In genomic region chr7:28955295-28955897, GRCm38 (mm10) we compare ENCODE assay signal across 10 mouse cellular contexts. TPM values are rescaled to one million over a fixed set of nuclear protein-coding genes. Genes with fewer than 3 reads are reported as not detected.
DNase-seq lines count a peak whose midpoint lies in the region; ATAC-seq and TF ChIP-seq lines count a peak whose summit lies in the region.
"Had no signal": no experiment of that assay in that cellular context is flagged by ENCODE, and none has a peak within 500 bp of the region (broad histone marks: within the 10 kb centered on the region; RNA-seq: fewer than 3 reads in every experiment).

No protein-coding gene starts in this region.

- TF ChIP-seq CTCF in hindbrain, postnatal 0 days (IDR thresholded peaks at IDR 0.05; ENCODE audit: low read depth), result no peak

- peak overlapping the region; percentile 16 for H3K4me2 ChIP-seq in heart, embryonic 13.5 days
- H3K4me2 ChIP-seq in midbrain, embryonic 16.5 days (ENCODE audit: low read length), result no peak overlapping the region
- no peak overlapping the region for H3K4me2 ChIP-seq in hindbrain, postnatal 0 days (ENCODE audit: low read depth, low read length)
- H3K4me2 ChIP-seq in stomach, embryonic 16.5 days (ENCODE audit: low read depth, low read length), result no peak overlapping the region
- H3K4me2 ChIP-seq: midbrain, embryonic 12.5 days had no signal

- peak overlapping the region; percentile 99 for H3K27ac ChIP-seq in heart, embryonic 13.5 days (replicated peaks)
- peak overlapping the region; percentile 34 for H3K27ac ChIP-seq in midbrain, embryonic 10.5 days (replicated peaks)
- H3K27ac ChIP-seq in midbrain, embryonic 16.5 days (ENCODE audit: low read length), result no peak overlapping the region
- H3K27ac ChIP-seq in hindbrain, postnatal 0 days, result peak overlapping the region; percentile 26; the same call in 1 of the 2 replicates
- peak overlapping the region; percentile 2 for H3K27ac ChIP-seq in stomach, embryonic 16.5 days (ENCODE audit: low read length)
- H3K27ac ChIP-seq: midbrain, embryonic 12.5 days had no signal

- H3K4me3 ChIP-seq in heart, embryonic 13.5 days, result no peak overlapping the region
- no peak overlapping the region for H3K4me3 ChIP-seq in midbrain, embryonic 10.5 days
- no peak overlapping the region for H3K4me3 ChIP-seq in midbrain, embryonic 16.5 days (ENCODE audit: low read depth, low read length)
- H3K4me3 ChIP-seq in hindbrain, postnatal 0 days (ENCODE audit: low read length), result no peak overlapping the region
- H3K4me3 ChIP-seq in stomach, embryonic 16.5 days (replicated peaks; ENCODE audit: low read length), result no peak overlapping the region
- H3K4me3 ChIP-seq: midbrain, embryonic 12.5 days had no signal

- H3K4me1 ChIP-seq in heart, embryonic 13.5 days, result peaks cover 100% of the 10 kb centered on the region
- peaks cover 84% of the 10 kb centered on the region for H3K4me1 ChIP-seq in midbrain, embryonic 10.5 days
- peaks cover 30% of the 10 kb centered on the region for H3K4me1 ChIP-seq in midbrain, embryonic 16.5 days (ENCODE audit: control insufficient read depth, insufficient read depth, low read length)
- H3K4me1 ChIP-seq in hindbrain, postnatal 0 days (ENCODE audit: insufficient read depth, low read length), result peaks cover 26% of the 10 kb centered on the region
- peaks cover 84% of the 10 kb centered on the region for H3K4me1 ChIP-seq in stomach, embryonic 16.5 days (ENCODE audit: control insufficient read depth, insufficient read depth, low read length)

- no peak for DNase-seq in heart, postnatal 36 days
- no peak for DNase-seq in midbrain, embryonic 10.5 days (ENCODE audit: low spot score)
- peak; percentile 52 for DNase-seq in hindbrain, postnatal 0 days (ENCODE audit: low spot score)
- DNase-seq in layer of hippocampus, postnatal 10 days (ENCODE audit: low spot score in 2 of 2), result no peak
- no peak for DNase-seq in adrenal gland, adult 18-20 months (ENCODE audit: low spot score in 2 of 2)
- DNase-seq: kidney, postnatal 4 days had no signal

- H3K9ac ChIP-seq in heart, embryonic 13.5 days, result peak overlapping the region; percentile 61
- H3K9ac ChIP-seq in midbrain, embryonic 16.5 days (ENCODE audit: low read depth, low read length), result no peak overlapping the region
- H3K9ac ChIP-seq in hindbrain, postnatal 0 days (replicated peaks; ENCODE audit: low read length), result no peak overlapping the region
- no peak overlapping the region for H3K9ac ChIP-seq in stomach, embryonic 16.5 days (ENCODE audit: low read length)
- H3K9ac ChIP-seq: midbrain, embryonic 12.5 days had no signal

- WGBS in heart, embryonic 13.5 days, result 36% methylated on average over 5 of the region's 5 CpGs
- WGBS in midbrain, embryonic 10.5 days, result 71% methylated on average over 5 of the region's 5 CpGs
- WGBS in midbrain, embryonic 16.5 days, result 48% methylated on average over 5 of the region's 5 CpGs
- WGBS in hindbrain, postnatal 0 days, result 27% methylated on average over 5 of the region's 5 CpGs
- WGBS in stomach, embryonic 16.5 days, result 44% methylated on average over 5 of the region's 5 CpGs

- H3K27me3 ChIP-seq in heart, embryonic 13.5 days (replicated peaks), result no peaks in the 10 kb centered on the region
- H3K27me3 ChIP-seq in midbrain, embryonic 10.5 days (ENCODE audit: low read depth, poor library complexity, severe bottlenecking), result no peaks in the 10 kb centered on the region
- H3K27me3 ChIP-seq in midbrain, embryonic 16.5 days (ENCODE audit: control insufficient read depth, insufficient read depth, low read depth, low read length), result no peaks in the 10 kb centered on the region
- no peaks in the 10 kb centered on the region for H3K27me3 ChIP-seq in hindbrain, postnatal 0 days (ENCODE audit: insufficient read depth, low read length)
- no peaks in the 10 kb centered on the region for H3K27me3 ChIP-seq in stomach, embryonic 16.5 days (ENCODE audit: control insufficient read depth, insufficient read depth, low read length)
- H3K27me3 ChIP-seq: midbrain, embryonic 12.5 days had no signal

- ATAC-seq in heart, embryonic 13.5 days (ENCODE audit: extremely low read depth, insufficient number of reproducible peaks, low FRiP score, low TSS enrichment), result no peak
- no peak for ATAC-seq in midbrain, embryonic 16.5 days
- ATAC-seq in hindbrain, postnatal 0 days, result 0 out of 2 replicates have a peak, but pooled peaks have one; percentile 63
- no peak for ATAC-seq in stomach, embryonic 16.5 days (ENCODE audit: insufficient read depth, low FRiP score)

- H3K36me3 ChIP-seq in heart, embryonic 13.5 days, result peaks cover 25% of the 10 kb centered on the region
- peaks cover 38% of the 10 kb centered on the region for H3K36me3 ChIP-seq in midbrain, embryonic 10.5 days
- H3K36me3 ChIP-seq in midbrain, embryonic 16.5 days (ENCODE audit: control insufficient read depth, insufficient read depth, low read length), result no peaks in the 10 kb centered on the region
- H3K36me3 ChIP-seq in hindbrain, postnatal 0 days (ENCODE audit: insufficient read depth, low read length), result no peaks in the 10 kb centered on the region
- H3K36me3 ChIP-seq in stomach, embryonic 16.5 days (ENCODE audit: control insufficient read depth, insufficient read depth, low read length), result no peaks in the 10 kb centered on the region
- H3K36me3 ChIP-seq: midbrain, embryonic 12.5 days had no signal

- intact Hi-C loops in heart, postnatal 36 days (cut with DNase I), result no loop called here

- H3K9me3 ChIP-seq in heart, embryonic 13.5 days, result no peaks in the 10 kb centered on the region
- H3K9me3 ChIP-seq in midbrain, embryonic 10.5 days (replicated peaks), result no peaks in the 10 kb centered on the region
- H3K9me3 ChIP-seq in midbrain, embryonic 16.5 days (replicated peaks; ENCODE audit: control insufficient read depth, low read length, poor library complexity, severe bottlenecking), result no peaks in the 10 kb centered on the region
- no peaks in the 10 kb centered on the region for H3K9me3 ChIP-seq in hindbrain, postnatal 0 days (ENCODE audit: low read length)
- no peaks in the 10 kb centered on the region for H3K9me3 ChIP-seq in stomach, embryonic 16.5 days (replicated peaks; ENCODE audit: control insufficient read depth, low read length)
- H3K9me3 ChIP-seq: midbrain, embryonic 12.5 days had no signal

RNA-seq across cellular contexts. Expression of gene Actn4, which starts 6.7 kb away (rescaled TPM):
- 259 and 266 TPM in 2 replicates for polyA plus RNA-seq in heart, embryonic 13.5 days (2015; fragmentation: Nextera tagmentation; extraction: Ambion mirVana)
- total RNA-seq in heart, postnatal 36 days (2021), result 10 to 100 TPM; 69.4 to 81.8 TPM
- 236 and 239 TPM in 2 replicates for polyA plus RNA-seq in midbrain, embryonic 10.5 days (2016; fragmentation: Nextera tagmentation; extraction: Ambion mirVana)
- polyA plus RNA-seq in midbrain, embryonic 16.5 days (2015; fragmentation: Nextera tagmentation; extraction: Ambion mirVana), result 132 and 133 TPM in 2 replicates
- total RNA-seq in hindbrain, postnatal 0 days (2014; rRNA removed), result 81.3 and 85.7 TPM in 2 replicates
- polyA plus RNA-seq in hindbrain, postnatal 0 days (2015; fragmentation: Nextera tagmentation; extraction: Ambion mirVana), result 114 and 115 TPM in 2 replicates
- 413 and 449 TPM in 2 replicates for polyA plus RNA-seq in stomach, embryonic 16.5 days (2015; fragmentation: Nextera tagmentation; extraction: Ambion mirVana)
- 100 to 1,000 TPM; 128 to 129 TPM for total RNA-seq in layer of hippocampus, postnatal 10 days (2021)
- 100 to 1,000 TPM; 197 to 233 TPM for total RNA-seq in adrenal gland, adult 18-20 months (2021)

RNA-seq across cellular contexts. Expression of gene Eif3k, which starts 26.3 kb away (rescaled TPM):
- 257 and 300 TPM in 2 replicates for polyA plus RNA-seq in heart, embryonic 13.5 days (2015; fragmentation: Nextera tagmentation; extraction: Ambion mirVana)
- 100 to 1,000 TPM; 159 to 163 TPM for total RNA-seq in heart, postnatal 36 days (2021)
- polyA plus RNA-seq in midbrain, embryonic 10.5 days (2016; fragmentation: Nextera tagmentation; extraction: Ambion mirVana), result 402 and 429 TPM in 2 replicates
- 279 TPM in 2 replicates for polyA plus RNA-seq in midbrain, embryonic 16.5 days (2015; fragmentation: Nextera tagmentation; extraction: Ambion mirVana)
- 347 and 472 TPM in 2 replicates for total RNA-seq in hindbrain, postnatal 0 days (2014; rRNA removed)
- polyA plus RNA-seq in hindbrain, postnatal 0 days (2015; fragmentation: Nextera tagmentation; extraction: Ambion mirVana), result 309 TPM in 2 replicates
- polyA plus RNA-seq in stomach, embryonic 16.5 days (2015; fragmentation: Nextera tagmentation; extraction: Ambion mirVana), result 339 and 345 TPM in 2 replicates
- 100 to 1,000 TPM; 177 to 178 TPM for total RNA-seq in layer of hippocampus, postnatal 10 days (2021)
- total RNA-seq in adrenal gland, adult 18-20 months (2021), result 100 to 1,000 TPM; 227 to 253 TPM

RNA-seq across cellular contexts. Expression of gene Map4k1, which starts 26.5 kb away (rescaled TPM):
- 3.4 and 5.3 TPM in 2 replicates for polyA plus RNA-seq in heart, embryonic 13.5 days (2015; fragmentation: Nextera tagmentation; extraction: Ambion mirVana)
- total RNA-seq in heart, postnatal 36 days (2021), result under 1 TPM; 0.61 to 0.81 TPM
- polyA plus RNA-seq in midbrain, embryonic 10.5 days (2016; fragmentation: Nextera tagmentation; extraction: Ambion mirVana), result 7.9 and 11.4 TPM in 2 replicates
- 11.8 and 13.2 TPM in 2 replicates for polyA plus RNA-seq in midbrain, embryonic 16.5 days (2015; fragmentation: Nextera tagmentation; extraction: Ambion mirVana)
- total RNA-seq in hindbrain, postnatal 0 days (2014; rRNA removed), result 4.1 and 5.8 TPM in 2 replicates
- 12.5 and 15.0 TPM in 2 replicates for polyA plus RNA-seq in hindbrain, postnatal 0 days (2015; fragmentation: Nextera tagmentation; extraction: Ambion mirVana)
- 7.9 and 8.4 TPM in 2 replicates for polyA plus RNA-seq in stomach, embryonic 16.5 days (2015; fragmentation: Nextera tagmentation; extraction: Ambion mirVana)
- 1 to 10 TPM; 4.6 to 5.8 TPM for total RNA-seq in layer of hippocampus, postnatal 10 days (2021)
- 1 to 10 TPM in 1 of 2 experiments, under 1 TPM in 1; 0.96 to 2.4 TPM for total RNA-seq in adrenal gland, adult 18-20 months (2021)
